Mouse (Mus musculus) liver, postnatal 0 days (tissue): ENCODE measurements around the gene Ano1.

Experiments used
- CTCF ChIP-seq: sonication (generic); IDR thresholded peaks from 2 replicates; pipeline ENCODE4 v1.5.1; 2016; ENCODE audit warnings: antibody characterized with exemption, low read depth
- EP300 ChIP-seq: IDR thresholded peaks from 2 replicates; pipeline ENCODE4 v1.6.1; 2016; ENCODE audit warnings: antibody characterized with exemption, low read depth, mild to moderate bottlenecking

DNA sequence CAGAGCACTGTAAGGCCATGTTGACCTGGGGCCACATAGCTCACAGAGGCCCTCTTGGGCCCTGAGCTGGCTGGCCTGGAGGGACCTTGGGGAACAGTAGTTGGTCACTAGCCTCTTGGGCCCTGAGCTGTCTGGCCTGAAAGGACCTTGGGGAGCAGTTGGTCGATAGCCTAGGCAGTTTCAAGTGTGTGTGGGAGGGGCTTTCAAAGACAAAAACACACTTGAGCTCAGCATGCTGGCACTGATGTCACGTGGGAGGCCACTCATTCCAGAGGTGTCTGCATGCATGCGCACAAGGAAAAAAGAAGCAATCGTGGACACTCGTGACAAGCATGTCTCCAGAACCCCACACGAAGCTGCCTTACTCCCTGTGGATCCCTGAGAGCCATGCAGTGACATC lies 136.4 kb downstream of the Ano1 start:
- TF ChIP-seq CTCF: no peak
- TF ChIP-seq EP300: no peak
